9 mouse cellular contexts compared by ENCODE assay signal in genomic region chr4:49058557-49058956, GRCm38 (mm10). TPM values are rescaled to one million over a fixed set of nuclear protein-coding genes. Genes with fewer than 3 reads are reported as not detected.
DNase-seq lines count a peak whose midpoint lies in the region; ATAC-seq and TF ChIP-seq lines count a peak whose summit lies in the region.
"Had no signal": no experiment of that assay in that cellular context is flagged by ENCODE, and none has a peak within 500 bp of the region (broad histone marks: within the 10 kb centered on the region; RNA-seq: fewer than 3 reads in every experiment).

No protein-coding gene starts in this region.

- no peak for ATAC-seq in heart, embryonic 16.5 days (replicated peaks; ENCODE audit: extremely low read depth, insufficient read depth, low FRiP score)
- peak; percentile 52 for ATAC-seq in intestine, embryonic 15.5 days
- ATAC-seq in midbrain, embryonic 13.5 days: peak; percentile 31

- H3K36me3 ChIP-seq in heart, embryonic 16.5 days (ENCODE audit: control insufficient read depth, insufficient read depth): no peaks in the 10 kb centered on the region
- H3K36me3 ChIP-seq in heart, adult 2 months (ENCODE audit: control insufficient read depth, insufficient read depth, low read length): no peaks in the 10 kb centered on the region
- H3K36me3 ChIP-seq in embryonic facial prominence, embryonic 10.5 days (replicated peaks): no peaks in the 10 kb centered on the region
- no peaks in the 10 kb centered on the region for H3K36me3 ChIP-seq in intestine, embryonic 15.5 days
- H3K36me3 ChIP-seq in midbrain, embryonic 13.5 days: no peaks in the 10 kb centered on the region

- TF ChIP-seq CTCF in heart, adult 2 months (IDR thresholded peaks at IDR 0.05): no peak

- TF ChIP-seq EP300 in heart, adult 2 months (IDR thresholded peaks at IDR 0.05; ENCODE audit: insufficient read depth, low read depth, low read length): no peak

- TF ChIP-seq POLR2A in heart, adult 2 months (IDR thresholded peaks at IDR 0.05; ENCODE audit: insufficient read depth, low read depth, low read length): no peak

- H3K4me1 ChIP-seq in heart, embryonic 16.5 days (ENCODE audit: control insufficient read depth, insufficient read depth, low read length): peaks cover 6% of the 10 kb centered on the region
- H3K4me1 ChIP-seq in heart, adult 2 months (ENCODE audit: control insufficient read depth, insufficient read depth, low read length): no peaks in the 10 kb centered on the region
- peaks cover 31% of the 10 kb centered on the region for H3K4me1 ChIP-seq in embryonic facial prominence, embryonic 10.5 days
- 0 out of 2 replicates have a peak, but pooled peaks cover 6% of the 10 kb centered on the region for H3K4me1 ChIP-seq in intestine, embryonic 15.5 days (replicated peaks)
- H3K4me1 ChIP-seq in midbrain, embryonic 13.5 days (replicated peaks): peaks cover 40% of the 10 kb centered on the region

- intact Hi-C loops in heart, adult 2 months (cut with DNase I): no loop called here

- H3K27ac ChIP-seq in heart, embryonic 16.5 days (ENCODE audit: low read length): no peak overlapping the region
- no peak overlapping the region for H3K27ac ChIP-seq in heart, adult 2 months
- H3K27ac ChIP-seq in embryonic facial prominence, embryonic 10.5 days (replicated peaks): peak overlapping the region; percentile 82
- no peak overlapping the region for H3K27ac ChIP-seq in intestine, embryonic 15.5 days
- H3K27ac ChIP-seq in midbrain, embryonic 13.5 days: peak overlapping the region; percentile 93
- H3K27ac ChIP-seq: macrophage had no signal

- peak overlapping the region; percentile 61 for H3K9ac ChIP-seq in heart, embryonic 16.5 days (ENCODE audit: low read length)
- H3K9ac ChIP-seq in heart, adult 2 months (ENCODE audit: low read depth, low read length): no peak overlapping the region
- peak overlapping the region; percentile 49; the same call in 1 of the 2 replicates for H3K9ac ChIP-seq in intestine, embryonic 15.5 days
- peak overlapping the region; percentile 85 for H3K9ac ChIP-seq in midbrain, embryonic 13.5 days (replicated peaks)

- DNase-seq in heart, adult 2 months: no peak
- peak; percentile 23 for DNase-seq in embryonic facial prominence, embryonic 10.5 days (ENCODE audit: low spot score)
- no peak for DNase-seq in left cerebral cortex, adult 11 months (ENCODE audit: low spot score)
- DNase-seq in frontal cortex, postnatal 25 days (ENCODE audit: low spot score in 2 of 2): no peak
- no peak for DNase-seq in cerebellum, adult 9-10 months

- 13% methylated on average over 7 of the region's 7 CpGs for WGBS in heart, embryonic 16.5 days
- WGBS in heart, adult 2 months: 16% methylated on average over 7 of the region's 7 CpGs
- WGBS in embryonic facial prominence, embryonic 10.5 days: 2% methylated on average over 7 of the region's 7 CpGs
- WGBS in intestine, embryonic 15.5 days: 8% methylated on average over 7 of the region's 7 CpGs
- WGBS in midbrain, embryonic 13.5 days: under 1% methylated on average over 7 of the region's 7 CpGs

- no peaks in the 10 kb centered on the region for H3K79me2 ChIP-seq in heart, adult 2 months (replicated peaks; ENCODE audit: control insufficient read depth, insufficient read depth, low read length)

- H3K9me3 ChIP-seq in heart, embryonic 16.5 days (replicated peaks; ENCODE audit: control insufficient read depth, low read length): no peaks in the 10 kb centered on the region
- no peaks in the 10 kb centered on the region for H3K9me3 ChIP-seq in embryonic facial prominence, embryonic 10.5 days
- no peaks in the 10 kb centered on the region for H3K9me3 ChIP-seq in intestine, embryonic 15.5 days
- no peaks in the 10 kb centered on the region for H3K9me3 ChIP-seq in midbrain, embryonic 13.5 days

- H3K27me3 ChIP-seq in heart, embryonic 16.5 days (ENCODE audit: control insufficient read depth, insufficient read depth, low read length): peaks cover 3% of the 10 kb centered on the region; the same call in 1 of the 2 replicates
- peaks cover 7% of the 10 kb centered on the region for H3K27me3 ChIP-seq in heart, adult 2 months (ENCODE audit: control insufficient read depth, insufficient read depth, low read length)
- peaks cover 61% of the 10 kb centered on the region for H3K27me3 ChIP-seq in embryonic facial prominence, embryonic 10.5 days (replicated peaks; ENCODE audit: low read depth, poor library complexity, severe bottlenecking)
- no peaks in the 10 kb centered on the region for H3K27me3 ChIP-seq in intestine, embryonic 15.5 days (replicated peaks)
- H3K27me3 ChIP-seq in midbrain, embryonic 13.5 days: peaks cover 11% of the 10 kb centered on the region

- H3K4me3 ChIP-seq in heart, embryonic 16.5 days (ENCODE audit: low read length): peak overlapping the region; percentile 57
- H3K4me3 ChIP-seq in heart, adult 2 months: no peak overlapping the region; the same call in 1 of the 2 replicates
- peak overlapping the region; percentile 77 for H3K4me3 ChIP-seq in embryonic facial prominence, embryonic 10.5 days
- peak overlapping the region; percentile 51 for H3K4me3 ChIP-seq in intestine, embryonic 15.5 days (replicated peaks)
- peak overlapping the region; percentile 83 for H3K4me3 ChIP-seq in midbrain, embryonic 13.5 days (replicated peaks)

- peak overlapping the region; percentile 77 for H3K4me2 ChIP-seq in heart, embryonic 16.5 days (ENCODE audit: low read depth, low read length)
- peak overlapping the region; percentile 87 for H3K4me2 ChIP-seq in intestine, embryonic 15.5 days (replicated peaks)
- peak overlapping the region; percentile 80 for H3K4me2 ChIP-seq in midbrain, embryonic 13.5 days (replicated peaks)

RNA-seq across cellular contexts. Expression of gene Plppr1, which starts 0.5 kb away (rescaled TPM):
- 5.0 and 5.4 TPM in 2 replicates for polyA plus RNA-seq in heart, embryonic 16.5 days (2015; fragmentation: Nextera tagmentation; extraction: Ambion mirVana)
- under 1 TPM in 1 of 2 experiments, not detected in 1; 0.05 TPM for total RNA-seq in heart, adult 2 months (2021)
- polyA plus RNA-seq in heart, adult 2 months (2012; rRNA removed): not detected in 2 replicates
- 2.5 and 2.9 TPM in 2 replicates for polyA plus RNA-seq in embryonic facial prominence, embryonic 10.5 days (2016; fragmentation: Nextera tagmentation; extraction: Ambion mirVana)
- 1.5 and 1.6 TPM in 2 replicates for polyA plus RNA-seq in intestine, embryonic 15.5 days (2015; fragmentation: Nextera tagmentation; extraction: Ambion mirVana)
- polyA plus RNA-seq in midbrain, embryonic 13.5 days (2015; fragmentation: Nextera tagmentation; extraction: Ambion mirVana): 38.9 and 42.7 TPM in 2 replicates
- polyA plus RNA-seq: macrophage had no signal

Comparison
In these comparisons a context has a peak if more than half of its experiments do, and no peak if none do; other contexts are left out.
1. H3K27ac ChIP-seq: peak in embryonic facial prominence, embryonic 10.5 days (single experiment) and midbrain, embryonic 13.5 days (single experiment); none in heart, embryonic 16.5 days (single experiment), heart, adult 2 months (single experiment) and intestine, embryonic 15.5 days (single experiment).
2. Peak in every context shown above with its lines, with median percentiles within 50 percentile points of each other: H3K4me2 ChIP-seq.